Mouse (Mus musculus): ENCODE results near the gene Smim11. TPM values are rescaled to one million over a fixed set of nuclear protein-coding genes. Genes with fewer than 3 reads are reported as not detected.
A peak's percentile ranks its signal among the peaks of the same experiment; 100 is the strongest.

Smim11 gene
- total and polyA plus RNA-seq, 2 experiments from 2014 or later: 24.7 to 54.3 TPM

GRCm38 (mm10) chr16:92301989-92302388 lies 903 bp downstream of the Smim11 start:
- 17% methylated on average over 5 of the region's 5 CpGs for WGBS
- Histone ChIP-seq H3K4me1 (ENCODE audit: insufficient read depth) (peaks cover 15% of the 10 kb centered on the region), H3K27ac (ENCODE audit: low read depth, low read length) (peak overlapping the region; percentile 64), H3K9ac (peak overlapping the region; percentile 71), H3K9me3 (ENCODE audit: low read length) (no peaks in the 10 kb centered on the region), H3K4me3 (ENCODE audit: low read depth, low read length) (peak overlapping the region; percentile 60), H3K4me2 (ENCODE audit: low read depth) (peak overlapping the region; percentile 78), H3K36me3 (ENCODE audit: insufficient read depth) (peaks cover 11% of the 10 kb centered on the region; the same call in 1 of the 2 replicates), H3K27me3 (ENCODE audit: insufficient read depth, low read length) (no peaks in the 10 kb centered on the region)
- ATAC-seq (peak; percentile 30), DNase-seq (peak; percentile 42)
- TF ChIP-seq CTCF (IDR thresholded peaks at IDR 0.05; ENCODE audit: low read depth): no peak

- WGBS: 70% methylated on average over 5 of the region's 5 CpGs
- Histone ChIP-seq H3K27me3 (ENCODE audit: insufficient read depth, low read length) (no peaks in the 10 kb centered on the region), H3K9ac (0 out of 2 replicates have a peak overlapping the region, but pooled peaks have one; percentile 71), H3K9me3 (ENCODE audit: low read length) (no peaks in the 10 kb centered on the region), H3K36me3 (ENCODE audit: insufficient read depth) (peaks cover 17% of the 10 kb centered on the region; the same call in 1 of the 2 replicates), H3K27ac (ENCODE audit: low read depth, low read length) (peak overlapping the region; percentile 43; the same call in 1 of the 2 replicates), H3K4me2 (ENCODE audit: low read depth) (peak overlapping the region; percentile 78), H3K4me1 (ENCODE audit: insufficient read depth) (peaks cover 15% of the 10 kb centered on the region), H3K4me3 (ENCODE audit: low read depth, low read length) (0 out of 2 replicates have a peak overlapping the region, but pooled peaks have one; percentile 60)
- DNase-seq: no peak
- no peak for ATAC-seq
- TF ChIP-seq CTCF (IDR thresholded peaks at IDR 0.05; ENCODE audit: low read depth): no peak
Observed at GRCm38 (mm10) chr16:92302506-92302905, 1.4 kb downstream of the Smim11 start.

- Histone ChIP-seq H3K36me3 (ENCODE audit: insufficient read depth) (peaks cover 24% of the 10 kb centered on the region), H3K4me1 (ENCODE audit: insufficient read depth) (peaks cover 15% of the 10 kb centered on the region), H3K9ac (no peak overlapping the region), H3K27ac (ENCODE audit: low read depth, low read length) (no peak overlapping the region), H3K27me3 (ENCODE audit: insufficient read depth, low read length) (no peaks in the 10 kb centered on the region), H3K4me3 (ENCODE audit: low read depth, low read length) (no peak overlapping the region), H3K4me2 (ENCODE audit: low read depth) (no peak overlapping the region), H3K9me3 (ENCODE audit: low read length) (no peaks in the 10 kb centered on the region)
- peak; percentile 41 for TF ChIP-seq CTCF (IDR thresholded peaks at IDR 0.05; ENCODE audit: low read depth)
- 92% methylated on average over 2 of the region's 2 CpGs for WGBS
- DNase-seq: no peak
- ATAC-seq: no peak
Observed at GRCm38 (mm10) chr16:92305519-92305918, 4.4 kb downstream of the Smim11 start.

- Histone ChIP-seq H3K27ac (ENCODE audit: low read depth, low read length) (no peak overlapping the region), H3K27me3 (ENCODE audit: insufficient read depth, low read length) (no peaks in the 10 kb centered on the region), H3K9me3 (ENCODE audit: low read length) (no peaks in the 10 kb centered on the region), H3K36me3 (ENCODE audit: insufficient read depth) (peaks cover 45% of the 10 kb centered on the region), H3K9ac (no peak overlapping the region), H3K4me3 (ENCODE audit: low read depth, low read length) (no peak overlapping the region), H3K4me1 (ENCODE audit: insufficient read depth) (peaks cover 1% of the 10 kb centered on the region; the same call in 1 of the 2 replicates), H3K4me2 (ENCODE audit: low read depth) (no peak overlapping the region)
- ATAC-seq (no peak), DNase-seq (no peak)
- WGBS: 83% methylated on average over 3 of the region's 3 CpGs
- no peak for TF ChIP-seq CTCF (IDR thresholded peaks at IDR 0.05; ENCODE audit: low read depth)
Observed at GRCm38 (mm10) chr16:92307947-92308346, 6.9 kb downstream of the Smim11 start.

- no peak for TF ChIP-seq CTCF (IDR thresholded peaks at IDR 0.05; ENCODE audit: low read depth)
- ATAC-seq (no peak; the same call in 1 of the 2 replicates), DNase-seq (no peak)
- Histone ChIP-seq H3K9me3 (ENCODE audit: low read length) (no peaks in the 10 kb centered on the region), H3K4me2 (ENCODE audit: low read depth) (no peak overlapping the region), H3K36me3 (ENCODE audit: insufficient read depth) (peaks cover 50% of the 10 kb centered on the region), H3K4me1 (ENCODE audit: insufficient read depth) (no peaks in the 10 kb centered on the region), H3K27me3 (ENCODE audit: insufficient read depth, low read length) (no peaks in the 10 kb centered on the region), H3K27ac (ENCODE audit: low read depth, low read length) (no peak overlapping the region), H3K9ac (no peak overlapping the region), H3K4me3 (ENCODE audit: low read depth, low read length) (no peak overlapping the region)
- 28% methylated on average over 4 of the region's 4 CpGs for WGBS
Observed at GRCm38 (mm10) chr16:92309126-92309525, 8.0 kb downstream of the Smim11 start.

- Histone ChIP-seq H3K4me3 (ENCODE audit: low read depth, low read length) (no peak overlapping the region), H3K27ac (ENCODE audit: low read depth, low read length) (no peak overlapping the region), H3K4me2 (ENCODE audit: low read depth) (no peak overlapping the region), H3K36me3 (ENCODE audit: insufficient read depth) (peaks cover 28% of the 10 kb centered on the region), H3K4me1 (ENCODE audit: insufficient read depth) (no peaks in the 10 kb centered on the region), H3K9me3 (ENCODE audit: low read length) (no peaks in the 10 kb centered on the region), H3K27me3 (ENCODE audit: insufficient read depth, low read length) (no peaks in the 10 kb centered on the region), H3K9ac (no peak overlapping the region)
- DNase-seq (peak; percentile 74), ATAC-seq (peak; percentile 86)
- peak; percentile 97 for TF ChIP-seq CTCF (IDR thresholded peaks at IDR 0.05; ENCODE audit: low read depth)
- 50% methylated on average over 13 of the region's 13 CpGs for WGBS
Observed at GRCm38 (mm10) chr16:92313953-92314741, 13.1 kb downstream of the Smim11 start.

- ATAC-seq: no peak
- H3K27me3 ChIP-seq (ENCODE audit: insufficient read depth, low read length): no peaks in the 10 kb centered on the region
- TF ChIP-seq CTCF (IDR thresholded peaks at IDR 0.05; ENCODE audit: low read depth): no peak
- WGBS: 83% methylated on average over 7 of the region's 7 CpGs
- no peak overlapping the region for H3K4me2 ChIP-seq (ENCODE audit: low read depth)
- H3K27ac ChIP-seq (ENCODE audit: low read depth, low read length): no peak overlapping the region
- no peak overlapping the region for H3K9ac ChIP-seq
- H3K4me3 ChIP-seq (ENCODE audit: low read depth, low read length): no peak overlapping the region
- no peaks in the 10 kb centered on the region for H3K9me3 ChIP-seq (ENCODE audit: low read length)
- no peaks in the 10 kb centered on the region for H3K4me1 ChIP-seq (ENCODE audit: insufficient read depth)
- H3K36me3 ChIP-seq (ENCODE audit: insufficient read depth): peaks cover 19% of the 10 kb centered on the region
- DNase-seq: no peak
Observed at GRCm38 (mm10) chr16:92316049-92316738, 15.1 kb downstream of the Smim11 start.

Measured in forebrain, postnatal 0 days (tissue).